Mouse (Mus musculus): ENCODE results near the gene Nt5e. TPM values are rescaled to one million over a fixed set of nuclear protein-coding genes. Genes with fewer than 3 reads are reported as not detected.

The Nt5e gene
- 46.6 TPM for total RNA-seq (2023)

GRCm38 (mm10) chr9:88326930-88327901, at the start of gene Nt5e:
TSS of gene Nt5e (plus strand) at chr9:88327197.

Other genes with a start within 250 kb of the Nt5e start
- gene Snx14, start 111.8 kb downstream of the Nt5e start, total RNA-seq (2023), result 27.4 TPM
- 4.4 TPM for gene Gm20537, start 129.4 kb downstream of the Nt5e start, total RNA-seq (2023)
- 99.0 TPM for gene Syncrip, start 155.4 kb downstream of the Nt5e start, total RNA-seq (2023)
- 14.0 TPM for gene Zfp949, start 220.8 kb downstream of the Nt5e start, total RNA-seq (2023)